Mouse (Mus musculus) spleen, embryonic (tissue): Measurements from ENCODE around the gene Zfand3.

Source experiments
- CTCF ChIA-PET: fragments of 350-600 bp; sonication (Branson Sonifier 250); formaldehyde crosslinking; loops from one replicate; lab custom pipeline; 2022; lab: Charles Lee

Zfand3 gene

DNA sequence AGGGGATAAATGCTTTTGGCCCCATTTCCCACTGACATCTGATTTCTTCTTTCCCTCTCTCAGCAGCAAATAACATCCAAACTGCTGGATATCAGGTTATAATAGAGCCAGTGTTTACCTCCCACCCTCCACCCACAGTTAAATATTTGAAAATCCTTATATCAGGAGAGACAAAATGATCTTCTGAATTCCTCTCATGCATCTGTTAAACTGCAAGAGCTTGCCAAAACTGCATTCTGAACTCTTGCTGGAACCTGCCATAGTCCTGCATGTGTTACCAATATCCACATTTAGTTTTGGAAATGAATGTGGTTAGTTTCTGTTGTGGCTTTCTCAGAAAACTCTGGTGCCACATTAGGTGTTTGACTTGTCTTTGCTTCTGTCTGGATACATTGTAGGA lies 97.3 kb downstream of the Zfand3 start:
- CTCF ChIA-PET = interaction anchor here (0.6 to 0.7 kb wide), 4 partner anchors 28 to 1270 kb away, joined by 4 to 12 read pairs (median 8); no protein-coding TSS in a partner anchor

DNA sequence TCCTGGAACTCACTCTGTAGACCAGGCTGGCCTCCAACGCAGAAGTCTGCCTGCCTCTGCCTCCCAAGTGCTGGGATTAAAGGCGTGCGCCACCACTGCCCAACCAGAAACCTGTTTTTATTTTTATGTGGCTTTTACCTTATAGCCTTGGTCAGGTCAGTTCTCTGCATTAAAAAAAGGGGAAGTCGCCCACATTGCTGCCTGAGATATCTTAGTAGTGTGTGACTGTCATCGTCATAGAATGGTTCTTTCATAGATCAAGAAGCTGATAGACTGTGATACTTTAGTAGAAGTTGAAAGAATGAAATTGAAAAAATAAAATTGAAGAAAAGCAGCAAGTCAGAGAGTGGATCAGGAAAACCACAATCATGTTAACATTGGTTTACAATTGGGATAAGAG lies 98.5 kb downstream of the Zfand3 start:
- CTCF ChIA-PET = interaction anchor here (0.7 to 1.1 kb wide), 2 partner anchors 136 to 1576 kb away, joined by 3 to 4 read pairs; no protein-coding TSS in a partner anchor

DNA sequence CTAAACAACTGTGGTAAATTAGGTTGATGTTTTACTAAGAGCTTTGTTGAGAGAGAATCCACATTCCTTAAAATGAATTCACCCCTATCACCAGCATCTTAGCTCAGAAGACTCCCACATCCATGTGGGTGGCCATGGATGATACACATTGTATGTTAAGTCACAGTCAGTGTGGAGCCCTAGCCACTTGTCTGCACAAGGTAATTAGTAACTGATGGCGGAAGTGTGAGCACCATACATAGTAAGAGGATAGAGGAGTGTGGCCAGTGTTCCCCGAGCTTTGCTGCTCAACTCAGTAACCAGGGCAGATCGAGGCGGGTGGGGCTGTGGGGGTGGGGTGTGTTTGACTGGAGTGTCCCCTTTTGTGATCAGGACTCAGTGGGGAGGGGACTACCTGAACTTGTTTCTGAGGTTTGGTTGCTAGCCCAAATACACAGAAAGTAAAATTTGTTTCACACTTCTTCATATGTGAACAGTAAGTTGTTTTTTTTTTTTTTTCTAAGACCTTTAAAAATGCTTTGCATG lies 99.2 kb downstream of the Zfand3 start:
- CTCF ChIA-PET = interaction anchor here (0.7 kb wide), 1 partner anchor 1577 kb away, joined by 3 read pairs; no protein-coding TSS in a partner anchor

DNA sequence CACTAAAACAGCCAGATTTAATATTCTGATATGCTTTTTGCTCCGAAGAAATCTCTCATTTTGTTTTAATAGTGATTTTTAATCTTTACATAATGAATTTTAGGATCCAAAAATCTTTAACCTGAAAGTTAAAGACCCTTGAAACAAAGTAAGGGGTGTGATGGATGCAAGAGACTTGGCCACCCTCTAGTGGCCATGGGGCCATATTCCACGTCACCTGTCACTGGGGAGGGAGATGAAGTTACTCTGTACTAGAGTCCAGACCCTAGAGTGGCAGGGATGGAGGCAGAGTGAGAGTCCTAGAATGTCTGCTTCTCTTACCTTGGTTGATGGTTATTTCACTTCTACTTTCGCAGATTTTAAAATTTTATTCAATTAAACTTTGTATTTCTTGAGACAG lies 100.8 kb downstream of the Zfand3 start:
- CTCF ChIA-PET = no interaction called here

DNA sequence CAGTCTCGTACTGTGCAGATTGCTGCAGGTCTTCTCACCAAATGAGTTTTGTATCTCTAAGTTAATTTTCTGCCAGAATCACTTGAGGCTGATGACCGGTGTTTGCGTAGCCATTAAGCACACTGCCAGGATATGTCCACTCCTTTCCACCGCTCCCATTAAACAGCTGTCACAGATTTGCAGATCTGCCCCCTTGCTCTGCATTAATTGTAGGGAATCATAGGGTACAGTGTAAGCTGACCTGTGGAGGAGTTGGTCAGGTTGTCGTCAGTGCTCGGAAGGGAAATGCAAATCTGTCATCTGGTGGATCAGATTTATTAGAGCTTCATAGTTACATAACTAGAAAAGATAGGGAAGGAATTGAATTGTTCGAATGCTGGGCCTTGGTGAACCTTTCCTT lies 106.1 kb downstream of the Zfand3 start:
- CTCF ChIA-PET = interaction anchor here (0.6 kb wide), 1 partner anchor 818 kb away, joined by 4 read pairs; no protein-coding TSS in a partner anchor

DNA sequence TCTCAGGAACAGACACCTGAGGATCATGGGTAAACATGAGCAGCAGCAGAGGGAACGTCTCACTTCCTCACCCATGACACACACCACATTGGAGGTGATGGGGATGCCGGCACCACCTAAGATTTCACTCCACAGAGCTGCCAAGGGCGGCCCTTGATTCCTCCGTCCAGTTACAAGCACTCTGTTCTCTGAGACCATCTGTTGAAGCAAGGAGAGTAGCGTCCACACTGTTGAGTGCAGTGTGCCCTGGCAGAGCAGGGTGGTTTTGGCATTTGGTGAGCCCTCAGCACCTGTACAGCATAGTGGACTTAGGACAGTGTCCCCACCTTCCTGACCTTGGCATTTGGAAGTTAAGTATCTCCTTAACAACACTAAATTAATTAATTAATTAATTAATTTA lies 107.0 kb downstream of the Zfand3 start:
- CTCF ChIA-PET = interaction anchor here (0.7 kb wide), 1 partner anchor 12 kb away, joined by 4 read pairs; no protein-coding TSS in a partner anchor

DNA sequence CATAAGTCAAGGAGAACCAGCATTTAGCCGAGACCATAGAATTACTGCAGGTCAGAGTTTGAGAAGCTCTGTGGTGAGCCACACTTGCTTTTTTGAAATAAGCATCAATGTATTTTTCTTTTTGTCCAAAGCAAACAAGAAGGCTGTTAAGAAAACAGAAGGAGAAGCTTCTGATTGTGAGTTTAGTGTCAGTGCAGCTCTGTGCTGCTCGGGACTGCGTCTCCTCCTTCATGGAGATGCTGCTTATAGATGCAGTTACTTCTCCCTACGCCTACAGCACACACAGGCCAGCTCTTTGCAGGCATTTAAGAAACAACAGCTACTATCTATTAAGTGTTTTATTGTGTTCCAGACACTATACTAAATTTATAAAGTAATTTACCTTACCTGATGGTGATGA lies 107.5 kb downstream of the Zfand3 start:
- CTCF ChIA-PET = no interaction called here

DNA sequence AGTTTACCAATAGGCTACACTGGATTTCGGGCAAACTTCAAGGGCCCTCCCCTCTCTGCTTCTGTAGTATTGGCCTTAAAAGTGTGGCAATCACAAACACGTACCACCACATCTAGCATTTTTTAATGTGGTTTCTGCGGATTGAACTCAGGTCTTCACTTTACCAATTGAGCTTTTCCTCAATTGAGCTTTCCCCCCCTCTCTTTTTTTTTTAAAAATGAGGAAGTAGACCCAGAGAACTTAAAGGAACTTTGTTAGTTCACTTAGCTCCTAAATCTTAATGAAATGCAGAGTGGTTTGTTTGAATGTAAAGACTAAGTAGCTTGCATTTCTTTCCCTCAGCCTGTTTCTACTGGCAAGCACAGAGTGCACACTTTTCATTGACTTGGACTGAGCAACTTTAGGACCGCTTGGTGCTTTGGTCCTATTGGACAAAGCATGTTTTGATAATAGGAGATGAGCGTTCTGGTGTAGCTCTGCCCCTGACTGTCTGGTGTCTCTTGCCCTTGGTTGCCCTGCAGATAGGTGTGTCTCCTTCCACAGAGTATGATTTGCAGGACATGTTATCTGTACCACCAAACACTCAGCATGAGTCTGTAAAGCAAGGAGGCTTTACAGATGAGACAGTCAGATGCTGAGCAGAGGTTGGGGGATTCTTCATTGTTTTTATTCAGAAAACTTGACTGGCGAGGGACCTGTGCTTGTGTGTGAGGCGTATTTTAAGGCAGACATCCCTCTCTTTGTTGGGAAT lies 108.2 kb downstream of the Zfand3 start:
- CTCF ChIA-PET = no interaction called here

DNA sequence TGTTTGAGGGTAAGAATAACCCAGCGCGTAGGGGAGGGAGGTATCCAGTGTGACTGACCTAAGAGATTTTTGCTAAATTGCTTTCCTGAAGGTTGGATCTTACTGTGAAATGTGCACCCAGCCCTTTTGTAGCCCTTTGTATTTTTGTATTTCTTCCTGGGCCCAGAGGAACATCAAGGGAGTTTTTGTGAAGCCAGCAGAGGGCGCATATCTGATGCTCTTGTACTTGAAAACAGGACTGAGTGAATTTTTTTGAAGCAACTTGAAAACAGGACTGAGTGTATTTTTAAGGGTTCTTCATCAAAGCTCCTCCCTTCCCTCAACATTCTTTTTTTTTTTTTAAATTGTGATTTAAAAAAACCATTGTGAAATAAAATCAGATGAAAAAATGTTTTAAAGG lies 110.2 kb downstream of the Zfand3 start:
- CTCF ChIA-PET = interaction anchor here (0.5 to 0.7 kb wide), 2 partner anchors 204 to 243 kb away, joined by 3 to 5 read pairs; no protein-coding TSS in a partner anchor

DNA sequence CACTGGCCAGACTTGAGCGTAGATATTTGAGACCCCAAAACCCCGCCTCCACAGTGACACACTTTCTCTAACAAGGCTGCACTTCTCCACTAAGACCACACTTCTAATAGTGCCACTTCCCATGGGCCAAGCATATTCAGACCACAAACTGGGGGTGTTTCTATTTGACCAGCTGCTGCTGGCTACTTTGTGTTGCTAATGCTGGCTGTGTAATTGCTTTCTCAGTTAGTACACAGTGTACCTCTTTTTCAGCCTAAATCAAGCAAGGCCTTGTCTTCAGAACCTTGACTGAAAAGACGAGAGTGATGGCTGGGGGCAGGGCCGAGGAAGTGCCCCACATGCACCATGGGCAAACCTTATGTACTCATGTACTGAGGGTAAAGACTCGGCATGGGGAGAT lies 111.7 kb downstream of the Zfand3 start:
- CTCF ChIA-PET = no interaction called here

DNA sequence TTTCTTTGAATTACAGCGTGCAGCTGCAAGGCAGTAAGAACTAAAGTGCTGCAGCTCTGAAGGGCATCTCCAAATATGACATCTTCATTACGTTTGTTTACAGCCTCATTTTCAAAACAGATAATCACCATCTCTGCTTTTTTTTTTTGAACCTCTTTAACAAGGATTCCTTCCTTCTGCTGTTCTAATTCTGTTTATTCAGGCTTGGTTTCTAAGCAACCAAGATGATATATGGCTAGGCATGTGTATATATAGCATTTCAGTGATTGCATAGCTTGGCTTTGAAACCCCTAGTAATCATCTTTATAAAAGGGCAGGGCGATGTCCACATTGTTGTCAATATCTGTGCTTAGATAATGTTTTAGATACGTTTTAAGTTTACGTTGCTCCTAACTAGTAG lies 113.5 kb downstream of the Zfand3 start:
- CTCF ChIA-PET = no interaction called here

DNA sequence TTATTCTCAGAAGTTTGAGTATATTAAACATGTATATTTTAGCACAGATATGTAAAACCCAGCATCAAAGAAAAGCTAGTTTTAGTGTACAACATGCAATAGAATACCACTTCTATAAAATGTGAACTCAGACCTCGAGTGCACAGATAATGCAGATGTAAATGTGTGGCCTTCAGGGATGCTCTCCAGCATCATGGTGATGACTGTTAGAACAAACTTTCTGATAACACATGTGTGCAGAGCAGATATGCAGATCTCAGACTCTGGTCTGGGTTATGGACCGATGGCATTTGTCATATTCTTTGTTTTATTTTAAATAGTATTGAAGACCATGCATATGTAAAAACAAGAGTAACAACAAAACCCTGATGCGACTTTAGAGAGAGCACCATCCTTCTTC lies 117.7 kb downstream of the Zfand3 start:
- CTCF ChIA-PET = no interaction called here

DNA sequence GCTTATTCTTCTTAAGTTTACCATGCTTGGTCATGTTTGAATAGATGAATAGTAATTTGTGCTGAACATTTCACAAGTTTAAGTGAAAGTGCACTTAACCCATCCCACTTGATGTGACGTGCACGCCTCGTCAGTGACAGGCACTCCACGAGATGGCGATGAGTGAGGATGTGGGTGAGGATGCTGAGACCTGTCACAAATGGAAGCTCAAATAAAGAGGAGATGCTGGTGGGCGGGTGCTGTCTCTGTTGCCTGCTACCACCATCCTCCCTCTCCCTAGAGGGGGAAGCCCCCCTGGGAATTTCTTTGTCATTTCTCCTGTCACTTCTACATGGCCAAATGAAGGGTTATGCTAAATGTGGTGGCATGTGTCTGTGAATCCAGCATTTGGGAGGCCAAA lies 123.9 kb downstream of the Zfand3 start:
- CTCF ChIA-PET = no interaction called here

DNA sequence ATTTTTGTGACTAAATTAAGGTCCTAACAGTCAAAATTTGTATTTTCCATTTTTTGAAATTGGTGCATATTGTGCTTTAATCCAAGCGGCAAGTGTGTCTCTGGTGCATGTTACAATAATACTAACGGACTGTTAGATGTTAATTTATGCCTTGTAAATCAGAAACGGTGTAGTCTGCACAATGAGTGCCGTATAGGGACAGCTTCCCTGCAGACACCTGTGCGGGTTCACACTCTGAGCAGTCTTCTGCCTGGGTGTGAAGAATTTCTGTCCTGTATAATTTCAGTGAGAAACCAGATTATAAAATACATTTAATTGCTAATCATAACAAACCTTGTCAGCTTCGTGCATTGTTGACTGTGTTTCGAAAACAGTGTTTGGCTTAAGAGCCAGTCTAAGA lies 124.7 kb downstream of the Zfand3 start:
- CTCF ChIA-PET = interaction anchor here (0.6 kb wide), 1 partner anchor 28 kb away, joined by 6 read pairs; no protein-coding TSS in a partner anchor

DNA sequence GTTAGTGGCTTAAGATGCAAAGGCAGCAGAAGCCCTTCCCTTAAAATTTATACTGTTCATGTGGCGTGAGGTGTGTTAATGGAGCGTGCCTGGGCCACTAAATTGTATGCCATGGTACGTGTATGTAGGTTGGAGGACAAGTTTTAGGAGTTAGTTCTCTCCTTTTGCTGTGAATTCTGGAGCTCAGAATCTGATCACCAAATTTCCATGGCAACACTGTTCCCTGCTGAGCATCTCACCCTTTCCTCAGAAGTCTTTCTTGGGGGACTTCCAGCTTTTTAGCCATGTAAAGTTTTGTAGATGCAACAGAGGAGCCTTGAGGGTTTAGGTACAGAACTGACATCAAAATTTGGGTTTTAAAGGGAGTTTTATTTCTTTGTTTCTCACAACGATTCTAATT lies 125.8 kb downstream of the Zfand3 start:
- CTCF ChIA-PET = no interaction called here

DNA sequence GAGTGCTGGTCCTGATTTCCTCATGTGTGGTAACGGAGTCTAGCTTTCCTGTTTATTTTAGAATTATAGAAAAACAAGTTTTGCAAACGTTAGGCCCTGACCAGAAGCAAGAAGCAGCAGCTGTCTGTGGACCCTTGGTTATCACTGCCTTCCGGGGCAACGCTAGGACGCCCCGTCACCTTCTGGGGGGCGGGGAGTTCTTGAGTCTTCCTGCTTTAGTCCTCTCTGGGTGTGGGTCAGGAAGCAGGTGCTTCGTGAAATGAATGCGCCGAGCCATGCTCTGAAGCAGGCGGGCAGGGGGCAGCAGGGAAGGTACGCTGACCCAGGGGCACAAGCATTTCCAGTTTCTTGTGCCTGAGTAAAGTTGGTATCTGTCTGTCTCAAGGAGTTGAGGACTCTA lies 129.1 kb downstream of the Zfand3 start:
- CTCF ChIA-PET = no interaction called here

DNA sequence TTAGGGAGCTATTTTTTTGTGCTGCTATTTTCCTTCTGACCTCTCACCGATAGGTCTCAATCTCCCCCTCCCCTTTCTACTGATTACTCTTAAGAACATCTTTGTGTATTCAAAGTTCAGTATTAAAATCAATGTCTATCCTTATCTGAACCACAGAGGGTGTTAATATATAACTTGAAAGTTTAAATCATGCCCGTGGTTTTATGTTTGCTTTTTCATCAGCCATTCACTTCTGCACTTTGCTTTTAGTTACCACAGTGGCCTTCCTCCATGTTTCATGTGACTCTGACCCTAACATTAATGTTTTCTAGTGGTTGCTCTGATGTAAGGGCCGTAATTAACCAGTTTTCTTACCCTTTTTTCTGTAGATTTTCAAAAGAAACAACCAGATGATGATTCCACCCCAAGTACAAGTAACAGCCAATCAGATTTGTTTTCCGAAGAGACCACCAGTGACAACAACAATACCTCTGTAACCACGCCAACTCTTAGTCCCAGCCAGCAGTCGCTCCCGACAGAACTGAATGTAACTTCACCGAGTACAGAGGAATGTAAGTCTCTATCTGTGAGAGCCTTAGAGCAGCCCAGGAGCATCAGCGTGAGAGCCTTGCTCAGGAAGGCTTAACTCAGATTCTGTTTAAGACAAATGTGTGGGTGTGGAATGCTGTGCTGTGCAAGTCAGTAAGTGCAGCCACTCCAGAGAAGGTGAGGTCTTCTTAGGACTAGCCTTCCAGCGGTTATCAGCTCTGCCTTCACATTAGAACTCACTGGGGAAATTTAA lies 130.6 kb downstream of the Zfand3 start:
- CTCF ChIA-PET = no interaction called here

DNA sequence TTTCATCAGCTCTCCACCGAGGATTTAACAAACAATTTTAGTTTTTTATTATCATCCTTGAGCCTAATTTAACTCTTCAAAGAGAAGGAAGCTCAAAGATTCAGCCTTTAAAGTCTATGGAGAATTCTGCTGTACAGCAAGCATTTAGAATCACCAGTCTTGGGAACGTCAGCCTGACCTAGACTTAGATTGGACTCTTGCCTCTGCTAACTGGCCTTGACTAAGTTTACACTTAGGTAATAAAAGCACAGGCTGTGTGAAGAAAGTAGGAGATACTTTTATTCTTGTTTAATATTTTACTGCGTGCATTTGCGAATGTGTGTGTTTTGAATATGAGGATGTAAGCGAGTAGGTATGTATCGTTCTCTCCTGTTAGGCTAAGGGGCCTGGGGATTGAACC lies 131.4 kb downstream of the Zfand3 start:
- CTCF ChIA-PET = no interaction called here

DNA sequence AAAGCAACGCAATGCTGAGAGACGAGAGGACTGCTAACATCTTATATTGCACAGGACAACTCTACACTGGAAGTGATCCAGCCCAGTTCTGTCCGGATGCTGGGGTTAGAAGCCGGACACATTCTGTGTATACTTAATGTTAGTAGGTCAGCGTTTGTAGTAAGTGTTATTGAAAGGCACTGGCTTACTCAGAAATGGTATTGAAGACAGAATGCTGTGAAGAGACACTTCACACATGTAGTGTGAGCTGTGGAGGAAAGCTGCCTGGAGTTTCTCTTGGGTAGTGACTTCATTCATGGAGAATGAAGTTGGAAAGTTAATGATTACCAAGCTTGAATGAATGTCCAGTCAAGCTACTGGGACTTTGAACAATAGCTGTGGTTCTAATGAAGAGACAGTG lies 132.2 kb downstream of the Zfand3 start:
- CTCF ChIA-PET = no interaction called here

DNA sequence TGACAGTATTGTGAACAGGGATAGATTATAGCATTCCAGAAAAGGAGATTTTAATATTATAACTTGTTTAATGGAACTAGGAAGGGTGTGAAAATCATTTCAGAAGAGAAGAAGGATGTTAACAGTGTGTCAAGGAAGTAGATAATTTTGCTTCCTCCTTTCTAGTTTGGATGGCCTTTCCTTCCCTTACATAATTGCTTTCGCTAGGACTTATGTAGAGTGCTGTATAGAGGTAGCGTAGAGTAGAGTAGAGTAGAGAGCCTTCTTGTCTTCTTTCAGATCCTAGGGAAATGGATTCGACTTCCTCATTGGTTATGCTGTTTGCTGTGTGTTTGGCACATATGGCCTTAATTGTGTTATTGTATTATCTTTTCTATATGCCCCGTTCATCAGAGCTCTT lies 132.6 kb downstream of the Zfand3 start:
- CTCF ChIA-PET = no interaction called here

DNA sequence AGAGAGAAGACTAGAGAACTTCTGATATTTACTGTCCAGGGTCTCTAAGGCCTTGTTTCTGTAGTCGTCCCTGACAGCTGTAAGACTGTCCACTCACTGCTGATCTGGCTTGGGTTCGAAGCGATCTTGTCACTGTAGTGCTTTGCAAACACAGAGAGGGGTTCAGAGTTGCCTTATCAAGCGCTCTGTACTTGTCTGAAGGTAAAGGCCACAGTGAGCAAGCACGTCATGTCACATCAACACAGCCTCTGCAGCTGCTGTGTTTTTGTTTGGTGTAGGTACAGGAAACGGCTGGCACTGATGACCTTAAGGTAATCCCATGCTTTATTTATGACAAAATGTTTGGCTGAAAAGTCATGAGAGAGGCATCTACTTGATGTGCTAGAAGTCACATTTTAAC lies 139.6 kb downstream of the Zfand3 start:
- CTCF ChIA-PET = no interaction called here

DNA sequence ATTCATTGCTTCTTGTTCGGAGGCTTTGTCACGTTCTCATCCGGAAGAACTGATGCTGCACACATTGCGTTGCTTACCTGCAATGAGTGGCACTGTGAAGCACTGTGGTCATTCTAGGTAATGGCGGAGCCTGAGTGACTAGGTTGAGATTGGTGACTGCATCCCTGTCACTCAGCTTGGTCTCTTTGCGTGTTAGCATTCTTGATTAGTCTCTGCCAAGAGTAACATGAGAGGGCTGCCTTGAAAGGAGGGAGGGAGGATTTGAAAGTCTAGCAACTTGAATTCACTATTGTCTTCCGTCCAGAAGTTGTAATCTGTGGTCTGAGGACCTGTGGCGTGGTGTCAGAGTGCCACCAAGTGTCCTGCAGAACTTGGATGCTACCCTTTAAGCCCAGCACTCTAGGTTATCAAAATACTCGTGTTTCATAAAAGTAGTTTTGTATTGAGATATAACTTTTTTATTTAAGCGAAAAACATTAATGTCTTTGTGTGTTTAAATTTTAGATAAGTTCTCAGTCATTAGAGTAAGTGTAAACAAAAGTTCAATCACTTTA lies 141.1 kb downstream of the Zfand3 start:
- CTCF ChIA-PET = no interaction called here
